Mouse (Mus musculus) CH12.LX (cell line): ENCODE results near the gene Prkce. TPM values are rescaled to one million over a fixed set of nuclear protein-coding genes. Genes with fewer than 3 reads are reported as not detected.

ENCODE experiments used
- DNase-seq: peaks from one replicate; pipeline ENCODE4 v3.0.0-alpha.2; 2013; ENCODE audit errors: extremely low read depth
- H3K27ac ChIP-seq: 2 replicates; pipeline ENCODE4 v1.5.1; 2012; ENCODE audit warnings: low read depth, mild to moderate bottlenecking, control low read depth, moderate library complexity; ENCODE audit not compliant: insufficient read depth
- H3K27me3 ChIP-seq: replicated peaks from 2 replicates; pipeline ENCODE3; 2012; ENCODE audit warnings: inconsistent platforms
- H3K36me3 ChIP-seq, 2 experiments: replicated peaks in 1 of 2; 2 replicates each; pipeline versions ENCODE3 to v1.6.1; 2012; ENCODE audit warnings: inconsistent platforms in 1 of 2, low read length in 1 of 2, mild to moderate bottlenecking in 1 of 2, mixed read lengths in 1 of 2, moderate library complexity in 1 of 2; ENCODE audit not compliant: control insufficient read depth in 1 of 2, insufficient read depth in 1 of 2
- H3K4me1 ChIP-seq, 2 experiments: 2 replicates each; pipeline ENCODE4 v1.6.1; 2012; ENCODE audit warnings: inconsistent platforms in 1 of 2, moderate library complexity in 1 of 2; ENCODE audit not compliant: insufficient read depth in 2 of 2, control insufficient read depth in 1 of 2
- H3K4me2 ChIP-seq: 2 replicates; pipeline ENCODE4 v1.6.1; 2012; ENCODE audit warnings: low read depth, mild to moderate bottlenecking, control low read depth; ENCODE audit not compliant: poor library complexity, insufficient read depth, severe bottlenecking
- H3K4me3 ChIP-seq, 3 experiments: fragments of 150-350 bp in 1 of 3; sonication (generic) in 1 of 3; replicated peaks in 1 of 3; 2 replicates each; pipeline versions ENCODE3 to v1.5.1; 2011 to 2012; ENCODE audit warnings: low read depth in 2 of 3, low read length in 2 of 3, mild to moderate bottlenecking in 2 of 3, moderate library complexity in 2 of 3, control low read depth in 1 of 3, improper control_type of control experiment in 1 of 3, inconsistent platforms in 1 of 3, mixed read lengths in 1 of 3; ENCODE audit not compliant: poor library complexity in 1 of 3
- H3K79me2 ChIP-seq: replicated peaks from 2 replicates; pipeline ENCODE4 v1.6.1; 2012; ENCODE audit warnings: mild to moderate bottlenecking, moderate library complexity; ENCODE audit not compliant: control insufficient read depth, poor library complexity, insufficient read depth, severe bottlenecking; ENCODE audit errors: extremely low read depth
- H3K9ac ChIP-seq: 2 replicates; pipeline ENCODE4 v1.6.1; 2012; ENCODE audit warnings: low read depth, mild to moderate bottlenecking, control low read depth, moderate library complexity; ENCODE audit not compliant: insufficient read depth
- H3K9me3 ChIP-seq: replicated peaks from 2 replicates; pipeline ENCODE3; 2012; ENCODE audit warnings: low read length, inconsistent platforms, mixed read lengths
- CHD2 ChIP-seq: IDR thresholded peaks from 2 replicates; pipeline ENCODE4 v1.6.1; 2011; ENCODE audit warnings: low read length, improper control_type of control experiment
- CTCF ChIP-seq, 2 experiments: IDR thresholded peaks in 1 of 2; conservative IDR thresholded peaks in 1 of 2; 2 replicates each; pipeline ENCODE4 v1.5.1; 2011 to 2012; ENCODE audit warnings: low read depth in 2 of 2, low read length in 2 of 2, improper control_type of control experiment in 1 of 2, inconsistent platforms in 1 of 2, mild to moderate bottlenecking in 1 of 2, moderate library complexity in 1 of 2
- ELF1 ChIP-seq: IDR thresholded peaks from 2 replicates; pipeline ENCODE4 v1.6.1; 2014; ENCODE audit warnings: low read depth, mild to moderate bottlenecking, inconsistent platforms, low read length, improper control_type of control experiment
- EP300 ChIP-seq: IDR thresholded peaks from 2 replicates; pipeline ENCODE4 v1.6.1; 2011; ENCODE audit warnings: low read length, improper control_type of control experiment
- HCFC1 ChIP-seq: IDR thresholded peaks from 2 replicates; pipeline ENCODE4 v1.6.1; 2012; ENCODE audit warnings: low read depth, mild to moderate bottlenecking, inconsistent platforms, low read length, improper control_type of control experiment
- KAT2A ChIP-seq: IDR thresholded peaks from 2 replicates; pipeline ENCODE4 v1.6.1; 2012; ENCODE audit warnings: low read length, improper control_type of control experiment, inconsistent platforms; ENCODE audit not compliant: insufficient replicate concordance
- MAFK ChIP-seq: IDR thresholded peaks from 2 replicates; pipeline ENCODE4 v1.6.1; 2011; ENCODE audit warnings: low read length, improper control_type of control experiment; ENCODE audit not compliant: insufficient replicate concordance
- MAX ChIP-seq: IDR thresholded peaks from 2 replicates; pipeline ENCODE4 v1.6.1; 2011; ENCODE audit warnings: low read length, improper control_type of control experiment
- MEF2A ChIP-seq: IDR thresholded peaks from 2 replicates; pipeline ENCODE4 v1.6.1; 2014; ENCODE audit warnings: low read depth, mild to moderate bottlenecking, inconsistent platforms, low read length, improper control_type of control experiment, borderline replicate concordance
- NELFE ChIP-seq: IDR thresholded peaks from 2 replicates; pipeline ENCODE4 v1.6.1; 2011; ENCODE audit warnings: low read depth, low read length, improper control_type of control experiment
- NRF1 ChIP-seq: IDR thresholded peaks from 2 replicates; pipeline ENCODE4 v1.6.1; 2014; ENCODE audit warnings: low read depth, mild to moderate bottlenecking, inconsistent platforms, low read length, improper control_type of control experiment, moderate library complexity
- POLR2AphosphoS2 ChIP-seq: IDR thresholded peaks from 2 replicates; pipeline ENCODE4 v1.6.1; 2011; ENCODE audit warnings: low read depth, low read length, improper control_type of control experiment
- RAD21 ChIP-seq: IDR thresholded peaks from 2 replicates; pipeline ENCODE4 v1.6.1; 2011; ENCODE audit warnings: low read depth, mild to moderate bottlenecking, low read length, improper control_type of control experiment, moderate library complexity
- SMC3 ChIP-seq: IDR thresholded peaks from 2 replicates; pipeline ENCODE4 v1.6.1; 2011; ENCODE audit warnings: low read depth, low read length, improper control_type of control experiment
- TBP ChIP-seq: conservative IDR thresholded peaks from 2 replicates; pipeline ENCODE4 v1.6.1; 2011; ENCODE audit warnings: low read depth, low read length, improper control_type of control experiment
- TCF12 ChIP-seq: IDR thresholded peaks from 2 replicates; pipeline ENCODE4 v1.6.1; 2014; ENCODE audit warnings: low read depth, mild to moderate bottlenecking, inconsistent platforms, low read length, improper control_type of control experiment
- UBTF ChIP-seq: IDR thresholded peaks from 2 replicates; pipeline ENCODE4 v1.6.1; 2012; ENCODE audit warnings: low read depth, mild to moderate bottlenecking, inconsistent platforms, low read length, improper control_type of control experiment, moderate library complexity
- ZC3H11A ChIP-seq: IDR thresholded peaks from 2 replicates; pipeline ENCODE4 v1.6.1; 2012; ENCODE audit warnings: low read depth, mild to moderate bottlenecking, inconsistent platforms, low read length, improper control_type of control experiment
- ZMIZ1 ChIP-seq: IDR thresholded peaks from 2 replicates; pipeline ENCODE4 v1.6.1; 2012; ENCODE audit warnings: low read depth, mild to moderate bottlenecking, inconsistent platforms, low read length, improper control_type of control experiment
- dilution Hi-C: fragments of 300-500 bp; cut with MboI; formaldehyde crosslinking; loops from 2 replicates; pipeline ENCODE4 v1.14.3; 2020; ENCODE audit warnings: low sequenced_read_pairs; ENCODE audit not compliant: extremely low pct_unique_long_range_greater_than_20kb, extremely low pct_ligation_motif_present
- in situ Hi-C: fragments of 300-500 bp; cut with MboI; formaldehyde crosslinking; loops from 3 replicates; pipeline ENCODE4 v1.14.3; 2019; ENCODE audit warnings: low sequenced_read_pairs, low pct_ligation_motif_present, low pct_unique_long_range_greater_than_20kb, mixed read lengths
- polyA plus RNA-seq: library from polyadenylated mRNA; unstranded; fragments of >175 nt; gene quantifications from 2 replicates; pipeline ENCODE4 v1.2.1, GENCODE M21; 2012; ENCODE audit warnings: low read depth; ENCODE audit not compliant: insufficient read length
- total RNA-seq, 2 experiments: library from RNA; depleted of rRNA; stranded (reverse); fragments of 300-350 nt in 1 of 2; fragments of >200 nt in 1 of 2; gene quantifications; 2 replicates each; pipeline ENCODE4 v1.2.3; 2012 to 2014

The Prkce gene
- total and polyA plus RNA-seq, 3 experiments = 4.1 to 13.2 (median 11.4) TPM

- no peak for DNase-seq
- Histone ChIP-seq H3K9ac (no peak overlapping the region), H3K27me3 (no peaks in the 10 kb centered on the region), H3K79me2 (no peaks in the 10 kb centered on the region; the same call in 1 of the 2 replicates), H3K27ac (no peak overlapping the region), H3K4me2 (no peak overlapping the region), H3K36me3 (peaks cover 0 to 18% of the 10 kb centered on the region in 2 experiments), H3K4me1 (peaks cover 38 to 82% of the 10 kb centered on the region in 2 experiments), H3K4me3 (no peak overlapping the region), H3K9me3 (no peaks in the 10 kb centered on the region)
- in situ Hi-C loops (no loop called here), dilution Hi-C loops (no loop called here)
- TF ChIP-seq ELF1 = no peak
- TF ChIP-seq TCF12 = no peak
- no peak for TF ChIP-seq ZMIZ1
- TF ChIP-seq NRF1 = no peak
- no peak for TF ChIP-seq MAX
- TF ChIP-seq ZC3H11A = no peak
- no peak for TF ChIP-seq MEF2A
Measured at GRCm38 (mm10) chr17:86323909-86324686, 156.5 kb downstream of the Prkce start.

GRCm38 (mm10) chr17:86324756-86325155 lies 157.2 kb downstream of the Prkce start:
- Histone ChIP-seq H3K27ac (no peak overlapping the region), H3K9me3 (no peaks in the 10 kb centered on the region)
- TF ChIP-seq KAT2A = no peak
- TF ChIP-seq TBP = no peak
- TF ChIP-seq CHD2 = no peak
- TF ChIP-seq POLR2AphosphoS2 = no peak
- TF ChIP-seq RAD21 = no peak
- TF ChIP-seq CTCF (conservative IDR thresholded peaks at IDR 0.05 in 1 of 2, IDR thresholded peaks at IDR 0.05 in 1 of 2; ENCODE audit: low read depth in 2 of 2, low read length in 2 of 2) = no peak
- TF ChIP-seq EP300 = no peak
- no peak for TF ChIP-seq UBTF
- TF ChIP-seq HCFC1 = no peak
- TF ChIP-seq MAFK = no peak
- TF ChIP-seq NELFE = no peak
- no peak for TF ChIP-seq TCF12
- TF ChIP-seq SMC3 = no peak
- TF ChIP-seq, all 38 proteins: peak for 0
- Histone ChIP-seq H3K9ac (no peak overlapping the region), H3K36me3 (peaks cover 0 to 18% of the 10 kb centered on the region in 2 experiments), H3K79me2 (no peaks in the 10 kb centered on the region; the same call in 1 of the 2 replicates), H3K4me2 (no peak overlapping the region), H3K4me3 (no peak overlapping the region), H3K27me3 (no peaks in the 10 kb centered on the region), H3K4me1 (peaks cover 41 to 88% of the 10 kb centered on the region in 2 experiments)
- no peak for DNase-seq
- dilution Hi-C loops (no loop called here), in situ Hi-C loops (no loop called here)
